Mouse (Mus musculus): Measurements from ENCODE around the gene Krba1. TPM values are rescaled to one million over a fixed set of nuclear protein-coding genes. Genes with fewer than 3 reads are reported as not detected.

Gene Krba1
- polyA plus RNA-seq, 1 experiment, result 5.7 TPM

DNA sequence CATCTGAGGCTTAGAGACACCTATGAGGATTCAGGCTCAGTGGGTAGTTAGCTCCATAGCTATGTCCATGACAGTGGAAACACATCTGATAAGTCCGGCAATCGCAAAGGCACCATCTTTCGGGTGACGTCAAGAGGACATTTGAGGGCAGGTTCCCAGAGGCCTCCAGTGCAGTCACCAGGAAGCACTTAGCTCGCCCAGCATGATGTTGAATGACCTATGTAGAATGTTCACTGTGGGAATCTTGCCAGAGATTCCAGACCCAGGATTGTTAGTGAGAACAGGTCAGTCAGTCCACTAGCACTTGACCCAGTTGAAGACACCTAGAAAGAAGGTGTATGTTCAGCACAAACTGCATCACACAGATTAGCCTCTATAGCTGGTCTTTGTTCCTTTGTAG, 4.5 kb downstream of the Krba1 start:
- Histone ChIP-seq H3K27ac (ENCODE audit: control insufficient read depth, insufficient read depth, low read depth, low read length, poor library complexity) (no peak overlapping the region), H3K4me3 (replicated peaks; ENCODE audit: control insufficient read depth, low read depth, low read length) (no peak overlapping the region), H3K4me1 (ENCODE audit: control insufficient read depth, insufficient read depth, low read length) (no peaks in the 10 kb centered on the region)
- WGBS, result 88% methylated on average over 5 of the region's 5 CpGs
- no peak for TF ChIP-seq CTCF (IDR thresholded peaks at IDR 0.05; ENCODE audit: control insufficient read depth, insufficient read depth, low read length)
- TF ChIP-seq POLR2A (IDR thresholded peaks at IDR 0.05; ENCODE audit: borderline replicate concordance, control insufficient read depth, low read depth, low read length), result no peak

GRCm38 (mm10) chr6:48404071-48404470, 8.7 kb downstream of the Krba1 start:
- Histone ChIP-seq H3K4me3 (replicated peaks; ENCODE audit: control insufficient read depth, low read depth, low read length) (no peak overlapping the region), H3K4me1 (ENCODE audit: control insufficient read depth, insufficient read depth, low read length) (no peaks in the 10 kb centered on the region), H3K27ac (ENCODE audit: control insufficient read depth, insufficient read depth, low read depth, low read length, poor library complexity) (no peak overlapping the region)
- TF ChIP-seq CTCF (IDR thresholded peaks at IDR 0.05; ENCODE audit: control insufficient read depth, insufficient read depth, low read length) (no peak), POLR2A (IDR thresholded peaks at IDR 0.05; ENCODE audit: borderline replicate concordance, control insufficient read depth, low read depth, low read length) (no peak)
- 79% methylated on average over 5 of the region's 5 CpGs for WGBS

- 69% methylated on average over 4 of the region's 4 CpGs for WGBS
- TF ChIP-seq CTCF (IDR thresholded peaks at IDR 0.05; ENCODE audit: control insufficient read depth, insufficient read depth, low read length) (no peak), POLR2A (IDR thresholded peaks at IDR 0.05; ENCODE audit: borderline replicate concordance, control insufficient read depth, low read depth, low read length) (no peak)
- Histone ChIP-seq H3K4me3 (replicated peaks; ENCODE audit: control insufficient read depth, low read depth, low read length) (no peak overlapping the region), H3K27ac (ENCODE audit: control insufficient read depth, insufficient read depth, low read depth, low read length, poor library complexity) (no peak overlapping the region), H3K4me1 (ENCODE audit: control insufficient read depth, insufficient read depth, low read length) (no peaks in the 10 kb centered on the region)
These were observed 14.4 kb downstream of the Krba1 start for GRCm38 (mm10) chr6:48409726-48410343.

- Histone ChIP-seq H3K27ac (ENCODE audit: control insufficient read depth, insufficient read depth, low read depth, low read length, poor library complexity) (no peak overlapping the region), H3K4me1 (ENCODE audit: control insufficient read depth, insufficient read depth, low read length) (no peaks in the 10 kb centered on the region), H3K4me3 (replicated peaks; ENCODE audit: control insufficient read depth, low read depth, low read length) (no peak overlapping the region)
- WGBS, result 89% methylated on average over 3 of the region's 3 CpGs
- TF ChIP-seq CTCF (IDR thresholded peaks at IDR 0.05; ENCODE audit: control insufficient read depth, insufficient read depth, low read length), result no peak
- no peak for TF ChIP-seq POLR2A (IDR thresholded peaks at IDR 0.05; ENCODE audit: borderline replicate concordance, control insufficient read depth, low read depth, low read length)
These were observed 15.2 kb downstream of the Krba1 start for GRCm38 (mm10) chr6:48410551-48410950.

GRCm38 (mm10) chr6:48411193-48412092, 16.1 kb downstream of the Krba1 start:
- no peak for TF ChIP-seq POLR2A (IDR thresholded peaks at IDR 0.05; ENCODE audit: borderline replicate concordance, control insufficient read depth, low read depth, low read length)
- no peak for TF ChIP-seq CTCF (IDR thresholded peaks at IDR 0.05; ENCODE audit: control insufficient read depth, insufficient read depth, low read length)
- 83% methylated on average over 6 of the region's 6 CpGs for WGBS
- H3K4me1 ChIP-seq (ENCODE audit: control insufficient read depth, insufficient read depth, low read length), result no peaks in the 10 kb centered on the region
- no peak overlapping the region for H3K4me3 ChIP-seq (replicated peaks; ENCODE audit: control insufficient read depth, low read depth, low read length)
- H3K27ac ChIP-seq (ENCODE audit: control insufficient read depth, insufficient read depth, low read depth, low read length, poor library complexity), result no peak overlapping the region

- H3K4me3 ChIP-seq (replicated peaks; ENCODE audit: control insufficient read depth, low read depth, low read length), result no peak overlapping the region
- 87% methylated on average over 4 of the region's 4 CpGs for WGBS
- TF ChIP-seq CTCF (IDR thresholded peaks at IDR 0.05; ENCODE audit: control insufficient read depth, insufficient read depth, low read length) (no peak), POLR2A (IDR thresholded peaks at IDR 0.05; ENCODE audit: borderline replicate concordance, control insufficient read depth, low read depth, low read length) (no peak)
- H3K4me1 ChIP-seq (ENCODE audit: control insufficient read depth, insufficient read depth, low read length), result no peaks in the 10 kb centered on the region
- no peak overlapping the region for H3K27ac ChIP-seq (ENCODE audit: control insufficient read depth, insufficient read depth, low read depth, low read length, poor library complexity)
These were observed 16.8 kb downstream of the Krba1 start for GRCm38 (mm10) chr6:48412147-48412546.

GRCm38 (mm10) chr6:48412662-48413061, 17.3 kb downstream of the Krba1 start:
- TF ChIP-seq POLR2A (IDR thresholded peaks at IDR 0.05; ENCODE audit: borderline replicate concordance, control insufficient read depth, low read depth, low read length) (no peak), CTCF (IDR thresholded peaks at IDR 0.05; ENCODE audit: control insufficient read depth, insufficient read depth, low read length) (no peak)
- 87% methylated on average over 3 of the region's 3 CpGs for WGBS
- no peaks in the 10 kb centered on the region for H3K4me1 ChIP-seq (ENCODE audit: control insufficient read depth, insufficient read depth, low read length)
- H3K27ac ChIP-seq (ENCODE audit: control insufficient read depth, insufficient read depth, low read depth, low read length, poor library complexity), result no peak overlapping the region
- H3K4me3 ChIP-seq (replicated peaks; ENCODE audit: control insufficient read depth, low read depth, low read length), result no peak overlapping the region

- Histone ChIP-seq H3K4me3 (replicated peaks; ENCODE audit: control insufficient read depth, low read depth, low read length) (no peak overlapping the region), H3K27ac (ENCODE audit: control insufficient read depth, insufficient read depth, low read depth, low read length, poor library complexity) (no peak overlapping the region), H3K4me1 (ENCODE audit: control insufficient read depth, insufficient read depth, low read length) (no peaks in the 10 kb centered on the region)
- WGBS, result 85% methylated on average over 10 of the region's 10 CpGs
- TF ChIP-seq POLR2A (IDR thresholded peaks at IDR 0.05; ENCODE audit: borderline replicate concordance, control insufficient read depth, low read depth, low read length) (no peak), CTCF (IDR thresholded peaks at IDR 0.05; ENCODE audit: control insufficient read depth, insufficient read depth, low read length) (no peak)
These were observed 17.7 kb downstream of the Krba1 start for GRCm38 (mm10) chr6:48413081-48413480.
